Mouse (Mus musculus) kidney, adult 8-10 months (tissue): ENCODE data around the gene Chid1.
"Not testable (repeated sequence)": the region's sequence is repeated elsewhere in the genome, so short reads cannot be mapped to it uniquely, and the experiment has no call there.

Experiments used
- DNase-seq, 2 experiments: peaks; one replicate each; pipeline ENCODE4 v3.0.0; 2022

Gene Chid1

DNA sequence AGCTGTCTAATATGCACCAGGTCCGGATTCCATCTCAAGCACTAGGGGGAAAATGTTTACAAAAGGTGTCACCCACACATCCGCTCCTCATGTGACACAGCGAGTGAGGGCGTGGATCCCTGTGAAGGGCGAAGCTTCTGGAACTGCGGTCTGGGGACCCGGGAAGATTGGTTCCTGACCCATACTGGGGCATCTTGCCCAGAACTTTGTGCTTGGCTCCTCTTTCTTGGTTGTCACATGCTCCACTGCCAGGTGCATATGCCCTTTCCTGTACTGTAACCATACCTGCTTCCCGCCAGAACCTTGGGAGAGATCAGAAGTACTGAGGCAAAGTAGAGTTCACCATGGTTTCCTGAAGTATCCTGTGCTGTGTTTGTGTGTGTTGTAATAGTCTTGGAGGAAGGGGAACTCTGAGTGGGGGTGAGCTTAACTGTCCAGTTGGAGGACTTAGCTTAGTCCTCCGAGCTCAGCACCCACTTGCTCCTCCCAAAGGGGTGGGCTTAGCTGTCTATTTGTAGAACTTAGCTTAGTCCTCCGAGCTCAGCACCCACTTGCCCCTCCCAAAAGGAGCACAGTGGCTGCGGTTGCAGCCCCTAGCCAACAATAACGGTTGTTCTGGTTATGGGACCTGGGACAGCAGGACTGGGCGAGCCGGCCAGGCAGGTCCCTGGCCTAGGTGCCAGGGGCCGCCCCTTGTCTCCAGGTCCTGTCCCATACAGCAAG lies 79.1 kb downstream of the Chid1 start, which contains the start of gene Cracr2b:
TSS of gene Cracr2b (plus strand) at position 704 of the 723 bp plus-strand sequence.
- no peak for DNase-seq

DNA sequence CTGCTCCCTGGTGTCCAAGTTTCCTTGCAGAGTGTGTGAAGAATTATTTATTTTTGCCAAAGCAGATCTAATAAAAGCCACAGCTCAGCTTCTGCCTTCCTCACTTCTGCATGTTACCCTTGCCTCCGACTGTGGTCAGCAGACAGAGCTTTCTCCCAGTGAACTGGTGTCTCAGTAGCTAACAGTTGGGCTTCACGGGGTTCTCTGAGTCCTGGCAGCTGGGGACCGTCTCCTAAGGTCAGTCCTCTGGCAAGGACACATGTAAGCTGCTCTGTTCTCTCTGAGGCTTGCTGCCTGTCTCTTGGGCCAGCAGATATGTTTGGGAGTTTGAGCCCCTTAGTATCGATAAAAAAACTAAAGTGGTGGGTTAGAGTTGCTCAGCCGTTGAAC lies 79.7 kb downstream of the Chid1 start:
- no peak for DNase-seq

DNA sequence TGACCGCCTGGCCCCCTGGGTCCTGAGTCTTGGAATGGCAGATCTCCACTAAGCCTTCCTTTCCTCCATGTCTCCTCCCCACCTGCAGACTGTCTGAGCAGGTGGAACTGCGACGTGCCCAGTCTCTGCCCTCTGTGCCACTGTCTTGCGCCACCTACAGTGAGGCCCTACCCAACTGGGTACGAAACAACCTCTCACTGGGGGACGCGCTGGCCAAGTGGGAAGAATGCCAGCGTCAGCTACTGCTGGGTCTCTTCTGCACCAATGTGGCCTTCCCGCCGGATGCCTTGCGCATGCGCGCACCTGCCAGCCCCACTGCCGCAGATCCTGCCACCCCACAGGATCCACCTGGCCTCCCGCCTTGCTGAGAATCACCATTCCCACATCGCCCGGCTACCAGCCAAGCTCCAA lies 80.4 kb downstream of the Chid1 start:
- no peak for DNase-seq

DNA sequence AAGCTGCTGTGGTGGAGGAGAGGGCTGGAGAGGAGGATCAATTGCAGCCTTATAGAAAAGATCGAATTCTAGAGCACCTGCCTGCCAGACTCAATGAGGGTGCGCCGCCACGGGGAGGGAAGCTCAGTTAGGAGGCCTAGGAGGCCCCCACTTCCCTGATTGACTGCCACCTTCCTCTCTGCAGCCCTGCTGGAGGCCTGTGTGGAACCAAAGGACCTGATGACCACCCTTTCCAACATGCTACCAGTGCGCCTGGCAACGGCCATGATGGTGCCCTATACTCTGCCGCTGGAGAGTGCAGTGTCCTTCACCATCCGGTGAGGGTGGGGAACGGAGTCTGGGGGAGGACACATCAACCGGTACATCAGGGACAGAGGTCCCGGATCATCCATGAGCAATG lies 81.0 kb downstream of the Chid1 start:
- DNase-seq, result no peak

DNA sequence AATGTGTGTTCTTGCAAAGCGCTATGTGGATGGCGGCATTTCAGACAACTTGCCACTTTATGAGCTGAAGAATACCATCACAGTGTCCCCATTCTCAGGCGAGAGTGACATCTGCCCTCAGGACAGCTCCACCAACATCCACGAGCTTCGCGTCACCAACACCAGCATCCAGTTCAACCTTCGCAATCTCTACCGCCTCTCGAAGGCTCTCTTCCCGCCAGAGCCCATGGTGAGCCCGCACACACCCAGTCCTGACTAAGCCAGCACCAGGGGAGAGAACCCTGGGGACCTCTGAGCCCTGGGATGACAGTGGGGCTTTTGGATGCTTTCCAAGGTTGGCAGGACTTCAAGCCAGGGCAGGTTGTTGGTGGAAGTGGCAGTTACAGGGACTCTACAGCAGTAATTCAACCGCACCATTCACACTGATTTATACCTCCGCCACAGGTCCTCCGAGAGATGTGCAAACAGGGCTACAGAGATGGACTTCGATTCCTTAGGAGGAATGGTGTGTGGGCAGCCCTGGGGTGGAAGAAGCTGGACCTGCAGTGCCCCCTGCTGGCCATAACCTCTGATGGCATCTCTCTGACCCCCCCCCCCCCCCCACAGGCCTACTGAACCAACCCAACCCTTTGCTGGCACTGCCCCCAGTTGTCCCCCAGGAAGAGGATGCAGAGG lies 81.5 kb downstream of the Chid1 start:
- DNase-seq, result peak in 1 of 2 experiments; percentile 70

DNA sequence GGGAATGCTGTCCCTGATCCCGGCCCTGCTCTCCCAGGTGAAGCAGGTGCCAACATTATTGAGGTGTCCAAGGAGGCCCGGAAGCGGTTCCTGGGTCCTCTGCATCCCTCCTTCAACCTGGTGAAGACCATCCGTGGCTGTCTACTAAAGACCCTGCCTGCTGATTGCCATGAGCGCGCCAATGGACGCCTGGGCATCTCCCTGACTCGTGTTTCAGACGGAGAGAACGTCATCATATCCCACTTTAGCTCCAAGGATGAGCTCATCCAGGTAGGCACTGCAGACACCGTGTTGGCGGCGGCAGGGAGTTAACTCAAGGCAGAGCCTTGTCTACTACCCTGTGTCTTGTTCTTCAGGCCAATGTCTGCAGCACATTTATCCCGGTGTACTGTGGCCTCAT lies 82.4 kb downstream of the Chid1 start:
- no peak for DNase-seq

DNA sequence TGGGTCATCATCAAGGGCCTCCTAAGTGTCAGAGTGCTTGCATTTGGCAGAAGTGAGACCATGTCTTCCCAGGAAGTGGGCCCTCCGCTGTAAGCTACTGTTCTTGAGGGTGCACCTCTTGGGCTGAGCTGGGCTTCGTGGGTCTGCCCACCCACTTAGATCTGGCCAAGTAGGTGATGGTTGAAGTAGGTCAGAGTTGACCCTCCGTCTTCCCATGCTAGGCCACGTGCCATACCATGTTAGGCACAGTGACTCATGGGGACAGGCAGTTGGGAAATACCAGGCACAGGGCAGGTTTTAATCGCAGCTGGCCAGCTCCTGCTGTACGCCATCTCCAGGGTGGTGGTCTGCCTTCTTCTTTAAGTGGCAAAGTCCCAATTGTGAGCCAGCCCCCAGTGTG lies 82.9 kb downstream of the Chid1 start:
- DNase-seq, result no peak

DNA sequence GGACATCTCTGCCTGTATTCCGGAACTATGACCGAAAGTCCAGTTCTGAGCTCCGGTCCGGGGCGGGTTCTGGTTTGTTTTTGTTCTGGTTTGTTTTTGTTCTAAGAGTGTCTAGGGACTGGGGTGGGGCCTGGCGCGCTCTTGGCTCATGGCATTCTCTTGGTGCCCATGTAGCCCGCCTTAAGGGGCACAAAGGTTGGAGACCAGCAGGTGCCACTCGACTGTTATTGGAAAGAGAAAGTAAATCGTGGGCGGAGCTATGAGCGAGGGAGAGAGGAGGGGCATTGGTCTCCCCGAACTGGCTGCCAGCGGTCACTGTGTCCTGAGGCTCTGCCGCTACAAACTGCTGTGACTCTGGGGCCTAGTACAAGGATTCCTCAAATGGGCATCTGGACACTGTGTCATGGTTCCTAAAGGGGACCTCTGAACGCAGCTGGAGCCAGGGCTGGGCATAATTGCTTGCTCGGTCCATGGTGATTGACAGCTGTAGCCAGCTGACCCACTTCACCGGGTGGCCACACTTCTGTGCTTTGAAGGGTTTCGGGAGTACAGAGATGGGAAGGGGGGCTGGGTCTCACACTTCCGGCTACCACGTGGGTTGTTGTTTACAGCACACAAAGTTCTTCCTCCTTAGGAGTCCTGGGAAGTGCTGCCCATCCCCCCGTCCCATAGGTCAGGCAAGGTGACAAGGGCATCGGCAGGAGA lies 83.9 kb downstream of the Chid1 start:
- peak; percentile 90 to 92 for DNase-seq

DNA sequence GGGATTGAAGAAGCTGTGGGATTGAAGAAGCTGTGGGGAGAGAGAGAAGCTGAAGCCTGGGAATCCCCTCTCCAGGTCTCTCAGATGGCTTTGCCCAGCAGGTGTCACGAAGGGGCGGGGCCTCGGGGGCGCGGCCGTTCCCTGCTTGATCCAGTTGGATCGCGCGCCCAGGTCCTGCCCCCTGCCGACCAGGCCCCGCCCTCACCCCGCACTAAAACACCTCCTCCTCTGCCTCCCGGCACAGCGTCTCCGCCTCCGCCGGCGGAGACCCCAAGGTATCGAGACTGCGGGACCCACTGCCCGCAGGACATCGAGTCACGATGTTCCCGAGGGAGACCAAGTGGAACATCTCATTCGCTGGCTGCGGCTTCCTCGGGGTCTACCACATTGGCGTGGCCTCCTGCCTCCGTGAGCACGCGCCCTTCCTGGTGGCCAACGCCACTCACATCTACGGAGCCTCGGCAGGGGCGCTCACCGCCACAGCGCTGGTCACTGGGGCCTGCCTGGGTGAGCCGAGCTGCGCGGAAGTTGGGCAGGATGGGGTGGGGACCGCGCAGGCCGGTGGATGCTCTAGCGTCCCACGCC lies 84.6 kb downstream of the Chid1 start, which contains the start of gene Pnpla2:
TSS of gene Pnpla2 (plus strand) at position 232 of the 585 bp plus-strand sequence.
- peak; percentile 94 to 97 for DNase-seq

DNA sequence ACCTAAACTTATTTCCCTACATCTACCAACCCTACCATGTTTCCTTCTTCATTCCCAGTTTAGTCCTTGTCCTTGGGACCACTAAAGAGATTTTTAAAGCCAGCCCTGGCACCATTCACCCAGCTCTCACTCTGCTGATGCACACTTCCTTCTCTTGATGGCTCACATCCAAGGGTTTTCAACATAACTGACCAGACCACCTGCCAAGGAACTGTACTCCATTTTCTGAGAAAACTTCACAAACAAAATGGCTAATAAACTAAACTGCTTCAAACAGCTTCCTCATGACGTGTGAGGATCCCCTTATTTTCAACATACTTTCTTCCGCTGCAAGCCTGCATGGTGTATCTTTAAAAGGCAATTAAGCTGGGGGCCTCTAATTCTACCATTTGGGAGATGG lies 86.0 kb downstream of the Chid1 start:
- no peak for DNase-seq

DNA sequence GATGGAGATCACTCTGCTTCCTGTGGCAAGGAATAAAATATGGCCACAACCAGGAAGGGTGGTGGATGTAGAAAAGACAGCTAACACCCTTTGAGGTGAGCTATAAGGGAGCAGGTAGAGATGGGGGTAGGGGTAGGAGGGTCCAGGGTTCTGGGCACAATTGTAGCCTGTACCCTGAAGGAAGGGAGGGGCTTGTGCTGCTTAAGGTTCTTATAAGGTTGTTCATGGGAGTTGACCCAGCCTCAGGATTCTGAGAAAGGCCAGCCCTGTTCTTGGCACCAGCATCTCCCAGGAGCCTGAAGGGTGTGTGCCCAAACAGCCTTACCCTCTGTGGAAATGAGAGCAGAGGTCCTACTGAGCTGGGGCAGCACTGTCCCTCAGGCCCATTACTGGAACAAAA lies 87.7 kb downstream of the Chid1 start:
- no peak for DNase-seq

DNA sequence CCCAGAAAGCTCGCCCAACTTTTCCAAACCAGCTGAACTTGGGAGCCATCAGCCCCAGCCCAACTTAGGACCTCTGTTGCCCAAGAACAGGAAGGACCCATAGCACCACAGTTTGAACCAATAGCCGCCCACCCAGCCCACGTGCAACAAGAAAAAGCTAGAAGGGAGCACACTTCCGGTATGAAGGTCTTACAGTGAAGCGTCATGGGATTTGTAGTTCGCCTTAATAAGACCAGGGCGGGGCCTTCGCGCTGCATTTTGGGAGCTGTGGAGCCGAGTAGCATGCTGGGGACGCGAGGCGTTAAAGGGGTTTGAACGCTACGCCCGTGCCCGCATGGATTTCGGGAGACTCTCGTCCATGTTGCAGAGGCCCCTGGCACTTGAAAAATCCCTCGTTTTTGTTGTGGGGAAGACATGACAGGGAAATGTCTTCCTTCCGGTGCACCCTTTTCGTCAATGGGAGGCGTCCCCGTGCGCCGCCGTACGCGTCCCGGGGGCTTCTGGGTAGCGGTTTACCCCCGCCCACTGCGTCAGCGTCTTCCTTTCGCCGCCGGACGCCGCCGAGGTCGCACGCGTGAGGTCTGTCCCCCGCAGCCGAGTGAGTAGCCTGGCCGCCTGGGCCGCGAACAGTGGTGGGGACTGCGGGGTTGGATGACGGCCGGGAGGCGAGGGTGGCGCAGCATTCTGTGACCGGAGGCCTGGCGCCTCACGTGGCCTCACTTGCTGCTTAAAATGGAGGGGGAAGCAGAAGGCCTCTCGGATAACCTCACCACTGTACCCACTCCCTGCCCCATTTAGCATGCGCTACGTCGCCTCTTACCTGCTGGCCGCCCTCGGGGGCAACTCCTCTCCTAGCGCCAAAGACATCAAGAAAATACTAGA lies 92.3 kb downstream of the Chid1 start, which contains the start of gene Rplp2:
TSS of gene Rplp2 (plus strand) at position 261 of the 882 bp plus-strand sequence.
- DNase-seq, result peak; percentile 93 to 95

DNA sequence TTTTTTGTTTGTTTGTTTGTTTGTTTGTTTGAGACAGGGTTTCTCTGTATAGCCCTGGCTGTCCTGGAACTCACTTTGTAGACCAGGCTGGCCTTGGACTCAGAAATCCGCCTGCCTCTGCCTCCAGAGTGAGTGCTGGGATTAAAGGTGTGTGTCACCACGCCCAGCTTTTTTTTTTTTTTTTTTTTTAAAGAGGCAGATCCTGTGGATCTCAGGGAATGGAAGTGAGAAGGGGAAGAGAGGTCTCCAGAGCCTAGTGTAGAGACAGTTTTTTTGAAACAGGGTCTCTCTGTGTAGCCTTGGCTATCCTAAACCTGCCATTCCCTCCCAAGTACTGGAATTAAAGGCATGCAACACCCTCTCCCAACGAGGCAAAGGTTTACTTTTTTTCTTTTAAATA lies 93.3 kb downstream of the Chid1 start:
- DNase-seq, result not testable (repeated sequence)

DNA sequence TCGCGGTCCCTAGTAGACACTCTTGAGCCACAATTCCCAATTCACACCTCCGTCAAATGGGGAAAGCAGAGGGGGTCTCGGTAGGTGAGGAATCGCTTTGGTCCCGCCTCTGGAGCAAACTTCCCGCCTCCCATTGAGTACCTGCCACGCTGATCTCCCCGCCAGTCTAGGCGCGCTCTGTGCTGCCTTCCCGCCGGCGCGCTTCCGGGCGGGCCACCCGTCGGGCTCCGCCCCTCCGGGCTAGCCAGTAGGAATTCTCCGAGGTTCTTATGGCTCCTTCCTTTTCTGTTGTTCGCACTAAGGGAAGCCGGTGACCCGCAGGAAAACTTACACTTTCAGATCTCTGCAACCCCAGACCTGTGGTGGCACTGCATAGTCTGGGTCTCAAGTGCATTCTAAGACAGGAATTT lies 95.8 kb downstream of the Chid1 start, which contains the start of gene Pidd1:
TSS of gene Pidd1 (minus strand) at position 198 of the 410 bp plus-strand sequence.
- peak in 1 of 2 experiments; percentile 72 for DNase-seq
